ENCODE assay signal across 19 mouse cellular contexts in the genomic region with DNA sequence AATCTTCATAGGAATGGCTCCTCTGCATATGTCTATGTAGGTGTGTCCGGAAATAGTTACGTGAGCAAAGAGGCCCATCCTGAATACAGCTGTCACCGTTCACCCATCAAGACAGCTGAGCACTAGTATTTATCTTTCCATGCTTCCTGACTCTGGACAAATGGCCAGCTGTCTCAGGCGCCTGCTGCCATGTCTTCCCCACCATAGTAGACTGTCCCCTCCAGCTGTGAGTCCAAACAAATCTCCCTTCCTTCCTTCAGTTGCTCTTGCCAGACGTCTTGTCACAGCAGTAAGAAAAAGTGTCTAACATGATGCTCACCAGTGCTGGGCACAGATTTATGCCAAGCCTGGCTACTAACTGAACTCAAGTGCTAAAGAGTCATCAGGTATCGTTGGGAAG.
"Had no signal": no experiment of that assay in that cellular context is flagged by ENCODE, and none has a peak within 500 bp of the region (broad histone marks: within the 10 kb centered on the region; RNA-seq: fewer than 3 reads in every experiment).

No protein-coding gene starts in this region.

- H3K4me2 ChIP-seq: kidney, embryonic 15.5 days; liver, embryonic 13.5 days; midbrain, embryonic 12.5 days; neural tube, embryonic 13.5 days; stomach, embryonic 15.5 days had no signal

- H3K27ac ChIP-seq: kidney, embryonic 15.5 days; left cerebral cortex, adult 2 months; liver, embryonic 13.5 days; midbrain, embryonic 12.5 days; neural tube, embryonic 13.5 days; stomach, embryonic 15.5 days had no signal

- H3K4me3 ChIP-seq: kidney, embryonic 15.5 days; left cerebral cortex, adult 2 months; liver, embryonic 13.5 days; midbrain, embryonic 12.5 days; myocyte; neural tube, embryonic 13.5 days; stomach, embryonic 15.5 days had no signal

- H3K36me3 ChIP-seq: kidney, embryonic 15.5 days; liver, embryonic 13.5 days; midbrain, embryonic 12.5 days; neural tube, embryonic 13.5 days; stomach, embryonic 15.5 days had no signal

- H3K4me1 ChIP-seq: liver, embryonic 13.5 days; stomach, embryonic 15.5 days had no signal

- H3K9ac ChIP-seq: kidney, embryonic 15.5 days; liver, embryonic 13.5 days; midbrain, embryonic 12.5 days; neural tube, embryonic 13.5 days; stomach, embryonic 15.5 days had no signal

- H3K27me3 ChIP-seq: kidney, embryonic 15.5 days; liver, embryonic 13.5 days; midbrain, embryonic 12.5 days; neural tube, embryonic 13.5 days; stomach, embryonic 15.5 days had no signal

- H3K9me3 ChIP-seq: kidney, embryonic 15.5 days; liver, embryonic 13.5 days; midbrain, embryonic 12.5 days; neural tube, embryonic 13.5 days; stomach, embryonic 15.5 days had no signal

- ATAC-seq: midbrain, embryonic 16.5 days had no signal

- DNase-seq: kidney, adult 11 months; kidney, adult 8-10 months; kidney, postnatal 10 days; kidney, postnatal 36 days; layer of hippocampus, postnatal 36 days; liver, embryonic 13.5 days; lung, adult 2 months; lung, postnatal 14 days; retina, postnatal 1 day; right cerebral cortex, postnatal 25 days; spleen, adult 18-20 months; thymus, postnatal 25 days had no signal
